Mouse (Mus musculus): ENCODE measurements around the gene Kdm1b.

DNA sequence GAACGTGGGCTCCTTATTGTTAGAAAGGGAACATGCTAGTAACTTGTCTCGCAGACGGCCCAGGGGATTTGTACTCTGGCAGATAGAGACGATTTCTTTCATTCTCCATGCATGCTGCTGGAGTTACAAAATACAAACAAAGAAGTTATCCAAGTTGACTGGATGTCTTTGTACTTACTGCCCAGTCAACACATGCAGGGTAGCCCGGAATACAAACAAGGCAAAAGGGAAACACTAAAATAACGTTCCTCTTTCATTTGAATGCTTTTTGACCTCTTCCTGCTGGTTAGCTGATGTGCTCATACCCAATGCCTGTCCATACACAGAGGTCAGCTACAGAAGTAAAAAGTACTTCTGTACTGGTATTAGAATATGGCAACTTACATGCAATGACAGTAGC is 5.4 kb upstream of the Kdm1b start:
- no peak for TF ChIP-seq POLR2A (IDR thresholded peaks at IDR 0.05; ENCODE audit: borderline replicate concordance, extremely low read depth, insufficient read depth, insufficient read length, poor library complexity, severe bottlenecking)
- no peak for TF ChIP-seq CTCF (IDR thresholded peaks at IDR 0.05; ENCODE audit: borderline replicate concordance, extremely low read depth, insufficient read depth, insufficient read length)
